Mouse (Mus musculus) liver, embryonic 16.5 days (tissue): ENCODE results near the gene Ripk4. TPM values are rescaled to one million over a fixed set of nuclear protein-coding genes. Genes with fewer than 3 reads are reported as not detected.

Experiments
- ATAC-seq: fragments of 200-750 bp; cut with Nextera tagmentation; 2 replicates; pipeline ENCODE4 v1.8.0; 2017; ENCODE audit warnings: low read depth, mild to moderate bottlenecking, moderate number of reproducible peaks, moderate library complexity
- H3K27ac ChIP-seq: fragments of 300-500 bp; sonication (generic); 2 replicates; pipeline ENCODE4 v1.5.1; 2014; ENCODE audit warnings: mild to moderate bottlenecking, low read length
- H3K27me3 ChIP-seq: fragments of 300-500 bp; sonication (generic); 2 replicates; pipeline ENCODE4 v1.6.1; 2014; ENCODE audit warnings: low read depth, low read length, mixed read lengths; ENCODE audit not compliant: control insufficient read depth, insufficient read depth
- H3K36me3 ChIP-seq: fragments of 300-500 bp; sonication (generic); 2 replicates; pipeline ENCODE4 v1.6.1; 2014; ENCODE audit warnings: mild to moderate bottlenecking; ENCODE audit not compliant: control insufficient read depth, insufficient read depth
- H3K4me1 ChIP-seq: fragments of 300-500 bp; sonication (generic); 2 replicates; pipeline ENCODE4 v1.6.1; 2014; ENCODE audit warnings: low read depth, low read length, mixed read lengths; ENCODE audit not compliant: control insufficient read depth
- H3K4me2 ChIP-seq: fragments of 300-500 bp; sonication (generic); 2 replicates; pipeline ENCODE4 v1.6.1; 2014; ENCODE audit warnings: low read depth, low read length, mixed read lengths
- H3K4me3 ChIP-seq: fragments of 300-500 bp; sonication (generic); 2 replicates; pipeline ENCODE4 v1.5.1; 2014; ENCODE audit warnings: low read depth, mild to moderate bottlenecking, low read length
- H3K9ac ChIP-seq: fragments of 300-500 bp; sonication (generic); 2 replicates; pipeline ENCODE4 v1.6.1; 2014; ENCODE audit warnings: low read depth, low read length
- H3K9me3 ChIP-seq: fragments of 300-500 bp; sonication (generic); replicated peaks from 2 replicates; pipeline ENCODE4 v1.6.1; 2016; ENCODE audit warnings: low read length; ENCODE audit not compliant: control insufficient read depth
- WGBS: fragments of 180-500 bp; shearing (Covaris S2); extraction: QIAGEN DNeasy Blood & Tissue Kit; methylation state at CpG from one replicate; pipeline ENCODE4 v1.1.7; 2014; ENCODE audit not compliant: insufficient replicate concordance; 5-methylcytosine and 5-hydroxymethylcytosine counted together
- polyA plus RNA-seq: library from polyadenylated mRNA; unstranded; fragments of >200 nt; fragmentation: Nextera tagmentation; extraction: Ambion mirVana; gene quantifications from 2 replicates; pipeline ENCODE4 v1.2.1, GENCODE M21; 2015

Gene Ripk4
- polyA plus RNA-seq, 1 experiment from 2014 or later: 3.3 TPM

GRCm38 (mm10) chr16:97778353-97779025 is 14.9 kb upstream of the Ripk4 start:
- peak overlapping the region; percentile 37; the same call in 1 of the 2 replicates for H3K4me2 ChIP-seq
- no peaks in the 10 kb centered on the region for H3K27me3 ChIP-seq
- H3K9me3 ChIP-seq: no peaks in the 10 kb centered on the region
- H3K9ac ChIP-seq: no peak overlapping the region
- H3K4me3 ChIP-seq: peak overlapping the region; percentile 29; the same call in 1 of the 2 replicates
- H3K4me1 ChIP-seq: no peaks in the 10 kb centered on the region
- no peaks in the 10 kb centered on the region for H3K36me3 ChIP-seq
- WGBS: 31% methylated on average over 15 of the region's 15 CpGs
- ATAC-seq: no peak
- no peak overlapping the region for H3K27ac ChIP-seq

DNA sequence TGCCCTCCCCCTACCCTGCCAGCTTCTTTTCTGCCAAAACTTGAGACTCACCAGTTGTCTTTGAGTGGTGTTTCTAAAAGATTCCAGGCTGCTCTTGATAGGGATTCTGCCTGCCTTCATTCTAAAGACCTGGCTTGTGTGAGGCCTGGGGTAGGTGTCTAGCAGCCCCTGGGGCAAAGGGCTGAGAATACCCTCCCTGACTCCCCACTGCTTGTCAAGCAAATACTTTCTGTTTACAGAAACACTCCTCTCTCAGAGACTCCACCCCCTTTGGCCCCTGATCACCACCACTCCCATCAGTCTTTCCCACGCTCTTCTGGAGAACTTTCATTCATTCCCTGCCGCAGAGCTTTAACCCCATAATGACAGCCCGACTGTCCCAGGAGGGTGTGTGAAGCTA is 2.9 kb upstream of the Ripk4 start:
- Histone ChIP-seq H3K4me3 (no peak overlapping the region), H3K4me2 (no peak overlapping the region), H3K27me3 (peaks cover 32% of the 10 kb centered on the region), H3K36me3 (no peaks in the 10 kb centered on the region), H3K9me3 (no peaks in the 10 kb centered on the region), H3K4me1 (peaks cover 8% of the 10 kb centered on the region), H3K27ac (no peak overlapping the region), H3K9ac (no peak overlapping the region)
- peak; percentile 60 for ATAC-seq
- WGBS: 30% methylated on average over 3 of the region's 3 CpGs

DNA sequence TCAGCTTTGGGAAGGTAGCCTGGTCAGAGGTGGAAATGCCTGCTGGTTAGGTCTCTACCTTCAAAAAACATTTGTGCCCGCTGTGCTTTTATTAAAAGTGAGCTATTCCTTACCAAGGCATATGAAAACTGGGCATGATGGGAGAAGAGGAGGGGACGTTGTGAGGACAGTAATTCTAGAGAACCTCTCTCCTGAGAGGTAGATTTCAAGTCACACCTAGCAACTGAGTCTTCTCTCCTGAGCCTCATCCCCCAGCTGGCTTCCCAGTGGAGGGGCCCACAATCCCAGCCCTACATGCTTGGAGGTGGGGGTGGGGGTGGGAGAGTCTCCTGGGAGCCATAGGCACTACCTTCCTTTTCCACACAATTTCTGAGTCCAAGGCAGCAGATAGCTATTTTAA is 1.0 kb upstream of the Ripk4 start:
- Histone ChIP-seq H3K4me2 (no peak overlapping the region), H3K36me3 (no peaks in the 10 kb centered on the region), H3K27ac (no peak overlapping the region), H3K9me3 (no peaks in the 10 kb centered on the region), H3K9ac (no peak overlapping the region), H3K4me3 (no peak overlapping the region), H3K4me1 (peaks cover 8% of the 10 kb centered on the region), H3K27me3 (peaks cover 32% of the 10 kb centered on the region)
- WGBS: 28% methylated on average over 2 of the region's 2 CpGs
- no peak for ATAC-seq

- peaks cover 8% of the 10 kb centered on the region for H3K4me1 ChIP-seq
- H3K27me3 ChIP-seq: peaks cover 32% of the 10 kb centered on the region
- peak overlapping the region; percentile 56 for H3K4me3 ChIP-seq
- ATAC-seq: no peak
- H3K36me3 ChIP-seq: no peaks in the 10 kb centered on the region
- no peak overlapping the region for H3K27ac ChIP-seq
- 8% methylated on average over 13 of the region's 13 CpGs for WGBS
- peak overlapping the region; percentile 47 for H3K4me2 ChIP-seq
- no peak overlapping the region for H3K9ac ChIP-seq
- H3K9me3 ChIP-seq: no peaks in the 10 kb centered on the region
Observed at GRCm38 (mm10) chr16:97763990-97764340, 378 bp upstream of the Ripk4 start.

GRCm38 (mm10) chr16:97761782-97762181 is 1.8 kb downstream of the Ripk4 start:
- peaks cover 8% of the 10 kb centered on the region for H3K4me1 ChIP-seq
- H3K27me3 ChIP-seq: peaks cover 32% of the 10 kb centered on the region
- no peak overlapping the region for H3K4me2 ChIP-seq
- H3K9me3 ChIP-seq: no peaks in the 10 kb centered on the region
- no peaks in the 10 kb centered on the region for H3K36me3 ChIP-seq
- ATAC-seq: no peak
- WGBS: 42% methylated on average over 2 of the region's 2 CpGs
- H3K27ac ChIP-seq: no peak overlapping the region
- no peak overlapping the region for H3K4me3 ChIP-seq
- H3K9ac ChIP-seq: no peak overlapping the region

DNA sequence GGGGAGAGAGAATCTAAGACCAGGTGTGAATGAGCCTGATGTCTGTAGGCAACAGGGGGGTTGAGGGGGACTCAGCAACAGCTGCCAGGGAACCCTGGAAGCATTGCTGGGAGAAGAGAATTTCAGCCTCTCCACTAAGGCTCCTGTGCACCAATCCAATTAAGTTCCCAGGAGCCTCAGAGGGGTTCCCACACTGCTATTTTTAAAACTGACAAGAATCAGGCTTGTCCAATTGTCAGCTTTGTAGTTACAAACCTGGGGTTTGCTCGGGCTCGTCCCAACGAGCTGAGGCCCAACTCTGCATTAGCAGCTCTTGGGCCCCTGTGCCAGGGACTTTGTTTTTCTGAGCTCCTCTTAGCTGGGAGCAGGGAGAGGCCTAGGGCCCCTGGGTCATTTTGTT is 3.9 kb downstream of the Ripk4 start:
- Histone ChIP-seq H3K9ac (no peak overlapping the region), H3K9me3 (no peaks in the 10 kb centered on the region), H3K27ac (no peak overlapping the region), H3K36me3 (no peaks in the 10 kb centered on the region), H3K27me3 (peaks cover 28% of the 10 kb centered on the region), H3K4me3 (no peak overlapping the region), H3K4me1 (peaks cover 5% of the 10 kb centered on the region), H3K4me2 (no peak overlapping the region)
- 49% methylated on average over 3 of the region's 3 CpGs for WGBS
- no peak for ATAC-seq

DNA sequence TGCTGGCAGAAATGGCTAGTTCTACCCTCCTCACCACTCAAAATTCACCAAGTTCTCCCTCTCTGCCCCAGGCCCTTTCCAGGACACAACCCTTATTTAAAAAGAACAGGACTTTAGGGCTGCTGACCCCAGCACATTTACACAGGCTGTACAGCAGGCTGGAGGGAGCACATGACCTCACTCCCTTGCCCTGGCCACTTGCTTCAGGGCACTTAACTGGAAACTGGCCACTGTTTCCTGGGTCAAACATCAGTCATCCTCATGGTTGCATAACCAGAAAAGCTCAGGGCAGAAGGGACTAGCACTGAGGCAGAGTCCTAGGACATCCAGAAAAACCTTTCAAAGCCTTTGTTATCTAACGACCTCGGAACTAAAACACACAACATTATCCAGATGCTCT is 5.3 kb downstream of the Ripk4 start:
- Histone ChIP-seq H3K36me3 (no peaks in the 10 kb centered on the region), H3K4me3 (no peak overlapping the region), H3K4me1 (peaks cover 4% of the 10 kb centered on the region), H3K9ac (no peak overlapping the region), H3K27me3 (peaks cover 14% of the 10 kb centered on the region), H3K27ac (no peak overlapping the region; the same call in 1 of the 2 replicates), H3K9me3 (no peaks in the 10 kb centered on the region), H3K4me2 (no peak overlapping the region)
- WGBS: 42% methylated on average over 2 of the region's 2 CpGs
- peak; percentile 54 for ATAC-seq

DNA sequence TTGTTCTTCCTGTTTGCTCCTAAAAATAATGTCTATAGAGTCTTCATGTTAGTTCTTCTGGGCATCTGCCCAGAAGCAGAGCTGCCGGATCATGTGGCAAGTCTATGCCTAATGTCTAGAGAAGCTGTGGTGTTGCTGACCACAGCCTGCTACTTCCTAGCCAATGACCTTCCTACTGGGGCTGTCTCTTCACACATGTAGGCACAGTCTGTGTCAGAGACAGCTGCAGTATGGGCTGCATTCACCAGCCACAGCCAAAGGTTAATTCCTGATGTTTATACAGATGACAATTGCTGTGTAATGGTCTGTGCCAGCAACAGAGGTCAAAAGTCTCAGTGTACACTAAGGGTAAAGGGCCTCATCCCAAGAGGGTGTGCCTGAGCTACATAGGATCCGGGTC is 7.1 kb downstream of the Ripk4 start:
- Histone ChIP-seq H3K4me3 (no peak overlapping the region), H3K4me2 (no peak overlapping the region), H3K4me1 (peaks cover 4% of the 10 kb centered on the region), H3K27me3 (no peaks in the 10 kb centered on the region; the same call in 1 of the 2 replicates), H3K36me3 (no peaks in the 10 kb centered on the region), H3K9ac (no peak overlapping the region), H3K9me3 (no peaks in the 10 kb centered on the region), H3K27ac (no peak overlapping the region)
- WGBS: 44% methylated on average over 2 of the region's 2 CpGs
- peak; percentile 76 for ATAC-seq

- ATAC-seq: no peak
- 23% methylated on average over 3 of the region's 3 CpGs for WGBS
- H3K36me3 ChIP-seq: no peaks in the 10 kb centered on the region; the same call in 1 of the 2 replicates
- no peak overlapping the region for H3K9ac ChIP-seq
- no peak overlapping the region for H3K4me2 ChIP-seq
- H3K4me1 ChIP-seq: peaks cover 4% of the 10 kb centered on the region; the same call in 1 of the 2 replicates
- no peaks in the 10 kb centered on the region for H3K9me3 ChIP-seq
- H3K4me3 ChIP-seq: no peak overlapping the region
- H3K27me3 ChIP-seq: no peaks in the 10 kb centered on the region
- H3K27ac ChIP-seq: no peak overlapping the region
Observed at GRCm38 (mm10) chr16:97752316-97752941, 11.2 kb downstream of the Ripk4 start.
